Mouse (Mus musculus) limb, embryonic 13.5 days (tissue): ENCODE measurements around the gene P3h2. TPM values are rescaled to one million over a fixed set of nuclear protein-coding genes. Genes with fewer than 3 reads are reported as not detected.

ENCODE experiments used
- ATAC-seq: fragments of 200-750 bp; cut with Nextera tagmentation; 2 replicates; pipeline ENCODE4 v1.8.0; 2017; ENCODE audit warnings: low read depth, moderate number of reproducible peaks, moderate TSS enrichment; ENCODE audit not compliant: low FRiP score
- H3K27ac ChIP-seq: fragments of 300-500 bp; sonication (generic); 2 replicates; pipeline ENCODE4 v1.5.1; 2015; ENCODE audit warnings: inconsistent platforms, mild to moderate bottlenecking, moderate library complexity
- H3K27me3 ChIP-seq: fragments of 300-500 bp; sonication (generic); 2 replicates; pipeline ENCODE4 v1.6.1; 2015; ENCODE audit warnings: mild to moderate bottlenecking, inconsistent platforms
- H3K36me3 ChIP-seq: fragments of 300-500 bp; sonication (generic); 2 replicates; pipeline ENCODE4 v1.6.1; 2015; ENCODE audit warnings: inconsistent platforms, mild to moderate bottlenecking, moderate library complexity
- H3K4me1 ChIP-seq: fragments of 300-500 bp; sonication (generic); 2 replicates; pipeline ENCODE4 v1.6.1; 2015; ENCODE audit warnings: inconsistent platforms
- H3K4me2 ChIP-seq: fragments of 300-500 bp; sonication (generic); replicated peaks from 2 replicates; pipeline ENCODE4 v1.6.1; 2015; ENCODE audit warnings: inconsistent platforms, mild to moderate bottlenecking, moderate library complexity
- H3K4me3 ChIP-seq: fragments of 300-500 bp; sonication (generic); 2 replicates; pipeline ENCODE4 v1.5.1; 2015; ENCODE audit warnings: moderate library complexity, mild to moderate bottlenecking, inconsistent platforms
- H3K9ac ChIP-seq: fragments of 300-500 bp; sonication (generic); 2 replicates; pipeline ENCODE4 v1.6.1; 2015; ENCODE audit warnings: mild to moderate bottlenecking, inconsistent platforms
- H3K9me3 ChIP-seq: fragments of 300-500 bp; sonication (generic); 2 replicates; pipeline ENCODE4 v1.6.1; 2016; ENCODE audit warnings: inconsistent platforms
- WGBS: fragments of 180-500 bp; shearing (Covaris S2); methylation state at CpG from one replicate; pipeline ENCODE4 v1.1.7; 2015; 5-methylcytosine and 5-hydroxymethylcytosine counted together
- polyA plus RNA-seq: library from polyadenylated mRNA; unstranded; fragments of >200 nt; fragmentation: Nextera tagmentation; extraction: Ambion mirVana; gene quantifications from 2 replicates; pipeline ENCODE4 v1.2.1, GENCODE M21; 2015

P3h2 gene
- polyA plus RNA-seq = 3.0 and 3.8 TPM in 2 replicates

DNA sequence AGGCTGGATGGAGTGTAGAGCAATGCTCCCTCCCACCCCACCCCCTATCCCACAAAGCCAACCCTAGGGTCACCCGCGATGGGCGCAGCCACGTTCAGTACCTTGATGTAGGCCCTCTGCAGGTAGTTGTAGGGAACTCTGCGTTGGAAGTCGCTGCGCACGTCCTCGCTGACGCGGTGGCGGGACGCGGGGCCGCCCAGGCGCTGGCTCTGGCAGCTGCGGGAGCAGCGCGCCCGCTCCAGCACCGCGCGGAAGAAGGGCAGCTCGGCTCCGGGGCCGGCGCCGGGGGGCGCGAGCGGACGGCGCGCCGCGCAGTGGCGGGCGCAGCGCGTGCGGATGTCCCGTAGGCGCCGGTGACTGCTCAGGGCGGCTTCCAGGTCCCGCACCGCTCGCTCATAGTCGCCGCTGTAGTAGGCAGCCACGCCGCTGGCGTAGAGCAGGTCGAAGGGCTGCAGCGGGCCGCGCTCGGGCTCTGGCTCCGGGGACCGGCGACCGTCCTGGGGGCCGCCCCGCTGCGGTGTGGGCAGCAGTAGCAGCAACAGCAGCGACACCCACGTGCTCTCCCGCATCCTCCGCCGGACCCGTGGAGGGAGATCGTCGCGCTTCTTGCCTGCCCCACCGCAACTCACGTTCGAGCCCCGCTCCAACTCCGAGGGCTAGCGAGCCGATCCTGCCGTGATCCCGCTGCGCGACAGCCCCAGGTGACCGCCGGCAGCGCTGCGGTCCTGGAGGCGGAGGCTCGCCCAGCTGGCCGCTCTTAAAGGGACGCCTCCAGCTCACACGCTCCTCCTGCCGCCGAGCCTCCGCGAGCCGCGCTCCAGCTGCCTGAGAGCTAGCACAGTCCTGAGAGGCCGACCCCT, at the start of gene P3h2:
Gene P3h2, minus strand, starts transcription at position 670 of the 860 bp plus-strand sequence.
- H3K4me2 ChIP-seq = peak within 1 kb of the TSS; percentile 82
- no peaks in the 10 kb centered on the region for H3K27me3 ChIP-seq
- H3K4me1 ChIP-seq = peaks cover 20% of the 10 kb centered on the region
- H3K9ac ChIP-seq = peak within 1 kb of the TSS; percentile 86
- no peaks in the 10 kb centered on the region for H3K9me3 ChIP-seq
- WGBS = under 1% methylated on average over 101 of the region's 101 CpGs
- H3K27ac ChIP-seq = peak within 1 kb of the TSS; percentile 83
- H3K36me3 ChIP-seq = no peaks in the 10 kb centered on the region
- ATAC-seq = peak; percentile 90
- peak within 1 kb of the TSS; percentile 73 for H3K4me3 ChIP-seq

- no peaks in the 10 kb centered on the region for H3K4me1 ChIP-seq
- no peak overlapping the region for H3K4me2 ChIP-seq
- 94% methylated on average over 2 of the region's 2 CpGs for WGBS
- H3K27me3 ChIP-seq = no peaks in the 10 kb centered on the region
- H3K9me3 ChIP-seq = no peaks in the 10 kb centered on the region
- no peaks in the 10 kb centered on the region for H3K36me3 ChIP-seq
- no peak overlapping the region for H3K9ac ChIP-seq
- ATAC-seq = no peak
- H3K4me3 ChIP-seq = no peak overlapping the region
- H3K27ac ChIP-seq = no peak overlapping the region
Measured at GRCm38 (mm10) chr16:26152258-26152657, 46.7 kb upstream of the P3h2 start.

DNA sequence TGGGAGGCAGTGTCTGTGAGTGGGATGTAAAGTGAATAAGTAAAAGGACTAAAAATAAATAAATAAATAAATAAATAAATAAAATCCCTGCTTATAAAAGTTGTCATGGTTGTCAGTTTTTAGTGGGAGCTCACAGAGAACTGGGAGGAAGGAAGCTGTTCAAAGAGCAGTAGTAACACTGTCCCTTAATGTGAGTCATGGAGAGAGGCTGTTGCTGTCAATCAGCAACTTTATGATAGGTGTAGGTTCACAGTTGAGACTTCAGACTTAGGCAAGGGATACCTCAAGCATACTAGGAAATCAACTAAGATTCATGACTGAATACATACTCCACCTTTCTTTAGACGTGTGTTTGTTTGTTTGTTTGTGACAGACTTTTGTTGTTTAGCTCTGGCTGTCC, 45.4 kb upstream of the P3h2 start:
- 81% methylated on average over 1 of the region's 1 CpGs for WGBS
- H3K9me3 ChIP-seq = no peaks in the 10 kb centered on the region
- no peak overlapping the region for H3K9ac ChIP-seq
- no peak overlapping the region for H3K27ac ChIP-seq
- ATAC-seq = no peak
- H3K27me3 ChIP-seq = no peaks in the 10 kb centered on the region
- no peak overlapping the region for H3K4me2 ChIP-seq
- H3K4me1 ChIP-seq = no peaks in the 10 kb centered on the region
- no peak overlapping the region for H3K4me3 ChIP-seq
- H3K36me3 ChIP-seq = no peaks in the 10 kb centered on the region

DNA sequence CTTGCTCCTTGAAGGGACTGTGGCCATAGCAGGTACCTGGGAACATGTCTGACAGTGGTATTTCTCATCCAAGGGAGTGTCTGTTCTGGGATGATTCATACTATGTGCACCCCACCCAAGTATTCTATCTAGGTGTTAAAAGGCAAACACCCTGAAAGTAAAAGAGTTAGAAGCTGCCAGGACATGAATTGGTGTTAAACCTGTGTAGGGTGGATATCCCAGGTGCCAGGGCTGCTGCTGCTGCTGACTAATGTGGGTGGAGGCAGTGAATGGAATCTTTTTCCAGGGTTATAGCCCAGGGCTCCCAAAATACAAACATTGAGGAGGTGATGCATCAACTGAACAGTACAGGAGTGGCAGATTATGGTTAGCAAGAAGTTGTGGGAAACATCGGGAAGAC, 41.3 kb upstream of the P3h2 start:
- no peak overlapping the region for H3K4me2 ChIP-seq
- no peak for ATAC-seq
- H3K4me1 ChIP-seq = no peaks in the 10 kb centered on the region
- WGBS = 77% methylated on average over 1 of the region's 1 CpGs
- H3K36me3 ChIP-seq = no peaks in the 10 kb centered on the region
- no peaks in the 10 kb centered on the region for H3K9me3 ChIP-seq
- no peak overlapping the region for H3K27ac ChIP-seq
- H3K4me3 ChIP-seq = no peak overlapping the region
- no peak overlapping the region for H3K9ac ChIP-seq
- H3K27me3 ChIP-seq = no peaks in the 10 kb centered on the region

DNA sequence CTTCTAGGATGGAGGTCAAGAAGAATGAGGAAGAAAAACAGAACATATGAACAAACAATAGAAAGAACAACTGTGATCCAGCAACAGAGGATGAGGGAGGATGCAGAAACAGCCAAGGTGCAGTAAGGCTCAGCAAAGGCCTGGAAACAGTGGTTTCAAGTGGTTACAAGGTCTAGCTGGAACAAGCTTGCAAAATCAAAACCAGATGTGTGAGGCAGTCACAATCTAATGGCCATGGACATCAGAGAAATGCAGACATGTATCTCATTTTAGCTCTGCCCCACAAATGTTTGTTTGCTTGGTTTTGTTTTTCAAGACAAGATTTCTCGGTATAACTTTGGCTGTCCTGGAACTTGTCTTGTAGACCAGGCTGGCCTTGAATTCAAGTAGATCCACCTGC, 25.5 kb upstream of the P3h2 start:
- H3K4me2 ChIP-seq = no peak overlapping the region
- no peaks in the 10 kb centered on the region for H3K36me3 ChIP-seq
- no peak overlapping the region for H3K4me3 ChIP-seq
- H3K9me3 ChIP-seq = no peaks in the 10 kb centered on the region
- H3K4me1 ChIP-seq = no peaks in the 10 kb centered on the region
- no peaks in the 10 kb centered on the region for H3K27me3 ChIP-seq
- H3K27ac ChIP-seq = no peak overlapping the region
- H3K9ac ChIP-seq = no peak overlapping the region
- no peak for ATAC-seq
- 61% methylated on average over 1 of the region's 1 CpGs for WGBS

- H3K4me3 ChIP-seq = no peak overlapping the region
- H3K4me2 ChIP-seq = peak overlapping the region; percentile 82
- 69% methylated on average over 5 of the region's 5 CpGs for WGBS
Measured at GRCm38 (mm10) chr16:26106618-26107017, 1.0 kb upstream of the P3h2 start.

DNA sequence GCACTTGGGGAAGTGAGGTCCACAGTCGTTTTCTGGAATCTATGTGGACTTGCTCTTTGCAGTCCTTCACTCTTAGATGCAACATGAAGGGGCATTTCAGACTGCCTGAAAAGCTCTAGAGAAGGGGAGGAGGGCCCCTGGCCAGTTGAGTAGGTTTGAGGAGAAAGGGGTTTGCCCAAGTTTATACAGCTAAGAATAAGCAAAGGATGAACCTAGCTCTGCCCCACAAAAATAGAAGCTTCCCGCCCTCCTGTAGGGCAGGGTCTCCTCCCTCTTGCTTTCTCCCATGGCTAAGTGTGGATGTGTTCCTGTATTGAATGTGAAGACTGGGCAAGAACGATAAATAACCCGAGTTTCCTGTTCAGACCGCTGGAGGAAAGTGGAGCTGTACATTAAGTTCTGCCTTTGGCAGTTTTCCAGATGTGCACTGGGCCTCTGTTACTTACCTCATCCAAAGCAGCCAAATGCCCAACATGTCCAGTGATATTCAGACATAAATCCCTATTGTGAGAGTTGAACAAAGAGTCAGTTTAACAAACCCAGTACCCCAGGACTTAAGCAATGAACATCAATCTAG, 545 bp upstream of the P3h2 start:
- H3K4me3 ChIP-seq = peak overlapping the region; percentile 73
- 5% methylated on average over 5 of the region's 5 CpGs for WGBS
- peak; percentile 74 for ATAC-seq
- peak overlapping the region; percentile 83 for H3K27ac ChIP-seq
- H3K27me3 ChIP-seq = no peaks in the 10 kb centered on the region
- peak overlapping the region; percentile 86 for H3K9ac ChIP-seq
- peak overlapping the region; percentile 82 for H3K4me2 ChIP-seq
- H3K36me3 ChIP-seq = no peaks in the 10 kb centered on the region
- H3K4me1 ChIP-seq = peaks cover 20% of the 10 kb centered on the region
- H3K9me3 ChIP-seq = no peaks in the 10 kb centered on the region

More at GRCm38 (mm10) chr16:26106618-26107017, 1.0 kb upstream of the P3h2 start:
- H3K9me3 ChIP-seq = no peaks in the 10 kb centered on the region
- H3K9ac ChIP-seq = no peak overlapping the region
- peaks cover 20% of the 10 kb centered on the region for H3K4me1 ChIP-seq
- peak overlapping the region; percentile 83; the same call in 1 of the 2 replicates for H3K27ac ChIP-seq
- ATAC-seq = peak; percentile 16; the same call in 1 of the 2 replicates
- no peaks in the 10 kb centered on the region for H3K36me3 ChIP-seq
- no peaks in the 10 kb centered on the region for H3K27me3 ChIP-seq

DNA sequence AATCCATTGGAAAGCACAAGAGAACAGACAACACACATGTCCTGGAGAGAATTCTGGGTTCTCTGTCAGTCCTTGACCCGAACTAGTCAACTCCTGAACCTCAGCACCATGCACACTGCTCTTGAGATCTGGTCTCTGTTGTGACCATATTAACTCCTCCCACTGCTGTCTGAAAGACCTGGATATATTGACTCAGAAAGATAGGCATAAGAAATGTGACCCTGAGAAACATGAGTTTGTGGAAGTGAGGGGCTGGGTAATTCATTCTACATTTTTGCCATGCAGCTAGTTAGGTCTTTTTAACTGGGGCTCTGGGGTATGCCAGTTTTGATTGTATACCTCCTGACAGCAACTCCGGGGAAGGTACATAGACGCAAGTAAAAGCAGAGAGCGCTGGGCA, 1.3 kb downstream of the P3h2 start:
- Histone ChIP-seq H3K4me1 (peaks cover 27% of the 10 kb centered on the region), H3K27me3 (no peaks in the 10 kb centered on the region), H3K9ac (peak overlapping the region; percentile 86), H3K9me3 (no peaks in the 10 kb centered on the region), H3K27ac (no peak overlapping the region), H3K4me3 (peak overlapping the region; percentile 73), H3K36me3 (no peaks in the 10 kb centered on the region), H3K4me2 (peak overlapping the region; percentile 82)
- 41% methylated on average over 4 of the region's 4 CpGs for WGBS
- ATAC-seq = no peak

GRCm38 (mm10) chr16:26102856-26103255, 2.7 kb downstream of the P3h2 start:
- no peaks in the 10 kb centered on the region for H3K9me3 ChIP-seq
- no peaks in the 10 kb centered on the region for H3K27me3 ChIP-seq
- peaks cover 27% of the 10 kb centered on the region for H3K4me1 ChIP-seq
- no peak for ATAC-seq
- WGBS = 63% methylated on average over 2 of the region's 2 CpGs
- H3K36me3 ChIP-seq = no peaks in the 10 kb centered on the region
- H3K9ac ChIP-seq = no peak overlapping the region
- H3K27ac ChIP-seq = no peak overlapping the region
- H3K4me2 ChIP-seq = no peak overlapping the region
- no peak overlapping the region for H3K4me3 ChIP-seq

GRCm38 (mm10) chr16:26100167-26100566, 5.4 kb downstream of the P3h2 start:
- Histone ChIP-seq H3K27me3 (no peaks in the 10 kb centered on the region), H3K36me3 (no peaks in the 10 kb centered on the region), H3K4me2 (no peak overlapping the region), H3K4me3 (no peak overlapping the region), H3K27ac (no peak overlapping the region), H3K9me3 (no peaks in the 10 kb centered on the region), H3K4me1 (peaks cover 15% of the 10 kb centered on the region), H3K9ac (no peak overlapping the region)
- WGBS = 38% methylated on average over 4 of the region's 4 CpGs
- no peak for ATAC-seq

DNA sequence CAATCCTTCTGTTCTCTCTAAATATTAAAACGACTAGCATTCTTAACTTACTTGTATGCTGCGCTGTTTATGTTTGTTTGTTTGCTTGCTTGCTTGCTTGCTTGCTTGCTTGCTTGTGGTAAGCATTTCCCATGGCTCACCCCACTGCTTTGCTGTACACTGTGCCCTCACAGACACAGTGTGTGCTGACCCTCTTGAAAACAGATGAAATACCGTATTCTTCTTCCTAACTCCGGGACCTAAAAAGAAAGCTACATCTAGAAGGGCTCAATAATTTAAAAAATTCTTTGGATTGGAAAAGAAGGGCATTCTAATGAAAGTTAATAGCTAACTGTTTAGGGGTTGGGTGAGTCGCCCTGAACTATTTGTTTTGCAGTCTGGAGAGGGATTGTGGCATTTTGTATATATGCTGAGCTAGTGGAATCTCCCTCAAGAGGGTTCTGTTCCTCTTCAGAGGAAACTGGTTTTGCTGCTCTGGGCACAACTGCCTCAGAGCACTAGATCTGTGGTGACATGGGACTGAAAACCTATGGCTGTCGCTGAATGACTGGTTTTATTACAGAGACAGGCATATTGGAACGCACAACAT, 9.8 kb downstream of the P3h2 start:
- H3K27me3 ChIP-seq = no peaks in the 10 kb centered on the region
- H3K9me3 ChIP-seq = no peaks in the 10 kb centered on the region
- H3K36me3 ChIP-seq = no peaks in the 10 kb centered on the region
- WGBS = 77% methylated on average over 7 of the region's 7 CpGs
- 0 out of 2 replicates have a peak, but pooled peaks cover 6% of the 10 kb centered on the region for H3K4me1 ChIP-seq
- H3K9ac ChIP-seq = no peak overlapping the region
- no peak overlapping the region for H3K4me3 ChIP-seq
- ATAC-seq = no peak
- no peak overlapping the region for H3K4me2 ChIP-seq
- H3K27ac ChIP-seq = no peak overlapping the region

GRCm38 (mm10) chr16:26093888-26094287, 11.7 kb downstream of the P3h2 start:
- ATAC-seq = no peak
- H3K4me1 ChIP-seq = no peaks in the 10 kb centered on the region
- H3K27me3 ChIP-seq = no peaks in the 10 kb centered on the region
- no peaks in the 10 kb centered on the region for H3K9me3 ChIP-seq
- H3K36me3 ChIP-seq = no peaks in the 10 kb centered on the region
- WGBS = 61% methylated on average over 4 of the region's 4 CpGs
- no peak overlapping the region for H3K27ac ChIP-seq
- H3K4me2 ChIP-seq = no peak overlapping the region
- H3K9ac ChIP-seq = no peak overlapping the region
- no peak overlapping the region for H3K4me3 ChIP-seq
